Mouse (Mus musculus): ENCODE results near the gene Vmn1r44.
A peak's percentile ranks its signal among the peaks of the same experiment; 100 is the strongest.
"Not testable (repeated sequence)": the region's sequence is repeated elsewhere in the genome, so short reads cannot be mapped to it uniquely, and the experiment has no call there.

The Vmn1r44 gene

DNA sequence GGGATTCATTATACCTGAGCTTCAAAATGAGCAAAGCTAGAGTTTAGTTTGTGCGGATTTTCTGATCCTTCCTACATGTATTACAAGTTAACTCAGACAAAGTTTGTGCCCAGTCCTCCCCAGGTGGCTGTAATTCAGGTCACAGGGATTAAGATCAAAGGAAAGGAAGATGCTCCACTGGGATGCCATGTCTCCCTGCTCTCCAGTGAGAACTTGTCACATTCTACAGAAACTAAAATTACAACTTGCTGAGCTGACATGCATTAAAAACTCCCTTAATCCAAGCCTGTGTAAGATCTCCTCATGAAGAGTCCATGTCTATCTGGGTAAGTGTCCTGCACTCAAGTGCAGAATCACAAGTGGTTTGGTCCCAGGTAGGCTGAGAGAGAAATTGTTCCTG is at the start of gene Vmn1r44:
TSS of gene Vmn1r44 (plus strand) at position 301 of the 400 bp plus-strand sequence.
- TF ChIP-seq CTCF (conservative IDR thresholded peaks at IDR 0.05; ENCODE audit: low read length) (no peak), NANOG (IDR thresholded peaks at IDR 0.05; ENCODE audit: borderline replicate concordance, low read length) (no peak), POU5F1 (IDR thresholded peaks at IDR 0.05; ENCODE audit: borderline replicate concordance, low read length) (no peak)
- H3K4me3 ChIP-seq (replicated peaks; ENCODE audit: low read length) = no peak within 1 kb of the TSS
- H3K36me3 ChIP-seq (ENCODE audit: insufficient read depth, low read length) = no peaks in the 10 kb centered on the region

DNA sequence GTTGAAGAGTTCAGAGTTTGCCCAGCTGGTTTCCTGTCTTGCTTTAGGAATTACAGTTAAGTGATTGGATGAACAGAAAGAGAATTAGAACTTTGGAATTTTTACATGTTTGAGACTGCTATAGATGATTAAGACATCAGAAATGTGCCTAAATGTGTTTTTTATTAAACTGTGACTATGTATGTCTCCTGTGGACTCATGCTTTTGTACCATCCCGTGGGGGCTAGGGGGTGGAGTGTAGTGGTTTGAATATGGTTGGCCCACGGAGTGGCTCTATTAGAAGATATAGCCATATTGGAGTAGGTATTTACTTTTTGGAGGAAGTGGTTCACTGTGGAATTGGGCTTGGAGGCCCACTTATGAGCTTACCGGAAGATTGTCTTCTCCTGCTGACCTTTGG is 25.9 kb upstream of the Vmn1r44 start:
- peaks cover 57% of the 10 kb centered on the region for H3K9me3 ChIP-seq (ENCODE audit: low read length)
- H3K4me1 ChIP-seq (replicated peaks; ENCODE audit: low read depth, low read length) = no peaks in the 10 kb centered on the region
- H3K27me3 ChIP-seq (ENCODE audit: insufficient read depth, low read length) = no peaks in the 10 kb centered on the region
- 0 out of 2 replicates have a peak, but pooled peaks cover 3% of the 10 kb centered on the region for H3K36me3 ChIP-seq (ENCODE audit: insufficient read depth, low read length)
- TF ChIP-seq CTCF (conservative IDR thresholded peaks at IDR 0.05; ENCODE audit: low read length) (no peak), POU5F1 (IDR thresholded peaks at IDR 0.05; ENCODE audit: borderline replicate concordance, low read length) (no peak), NANOG (IDR thresholded peaks at IDR 0.05; ENCODE audit: borderline replicate concordance, low read length) (no peak)
- no peak overlapping the region for H3K4me3 ChIP-seq (replicated peaks; ENCODE audit: low read length)

More for the DNA sequence above, at the start of gene Vmn1r44:
- H3K27me3 ChIP-seq (ENCODE audit: insufficient read depth, low read length) = no peaks in the 10 kb centered on the region
- no peaks in the 10 kb centered on the region for H3K4me1 ChIP-seq (replicated peaks; ENCODE audit: low read depth, low read length)
- no peaks in the 10 kb centered on the region for H3K9me3 ChIP-seq (ENCODE audit: low read length)

DNA sequence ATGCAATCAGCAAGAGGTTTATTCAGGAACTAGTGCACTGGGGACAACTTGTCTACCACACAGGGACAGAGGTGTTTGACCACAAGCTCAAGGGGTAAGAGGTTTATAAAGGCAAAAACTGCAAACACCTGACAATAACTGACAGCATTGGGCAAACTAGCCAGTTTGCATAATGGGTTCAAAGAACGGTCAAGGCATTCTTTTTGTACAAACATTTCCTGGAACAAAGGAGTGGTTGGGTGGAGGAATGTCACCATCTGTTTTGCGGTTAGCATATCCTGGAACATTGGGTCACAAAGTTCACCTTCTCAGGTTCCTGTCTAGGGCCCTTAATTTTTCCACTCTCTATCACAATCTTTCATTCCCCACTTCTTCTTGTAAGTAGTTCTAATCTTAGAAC is 23.6 kb upstream of the Vmn1r44 start:
- H3K36me3 ChIP-seq (ENCODE audit: insufficient read depth, low read length) = 0 out of 2 replicates have a peak, but pooled peaks cover 3% of the 10 kb centered on the region
- no peaks in the 10 kb centered on the region for H3K27me3 ChIP-seq (ENCODE audit: insufficient read depth, low read length)
- H3K9me3 ChIP-seq (ENCODE audit: low read length) = peaks cover 80% of the 10 kb centered on the region
- TF ChIP-seq NANOG (IDR thresholded peaks at IDR 0.05; ENCODE audit: borderline replicate concordance, low read length) = peak; percentile 9; the same call in 1 of the 2 replicates
- no peak for TF ChIP-seq POU5F1 (IDR thresholded peaks at IDR 0.05; ENCODE audit: borderline replicate concordance, low read length)
- no peaks in the 10 kb centered on the region for H3K4me1 ChIP-seq (replicated peaks; ENCODE audit: low read depth, low read length)
- H3K4me3 ChIP-seq (replicated peaks; ENCODE audit: low read length) = no peak overlapping the region

DNA sequence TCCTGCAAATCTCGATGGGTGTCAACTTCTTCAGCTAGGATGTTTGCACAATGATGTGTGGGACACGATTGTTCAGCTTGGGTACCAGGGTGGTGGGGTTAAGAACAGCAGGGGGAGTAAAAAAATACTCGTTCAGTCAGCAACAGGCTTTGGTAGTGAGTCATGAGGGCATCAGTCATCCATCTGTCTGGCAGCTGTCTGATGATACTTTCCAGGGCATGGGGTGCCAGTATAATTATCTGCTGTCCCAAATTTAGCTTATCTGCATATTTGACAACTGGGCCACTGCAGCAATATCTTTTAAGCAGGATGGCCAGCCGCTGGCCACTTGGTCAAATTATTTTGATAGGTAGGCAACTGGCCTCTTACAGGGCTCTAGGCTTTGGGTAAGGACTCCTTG is 19.7 kb upstream of the Vmn1r44 start:
- Histone ChIP-seq H3K4me3 (replicated peaks; ENCODE audit: low read length) (no peak overlapping the region), H3K27me3 (ENCODE audit: insufficient read depth, low read length) (no peaks in the 10 kb centered on the region), H3K9me3 (ENCODE audit: low read length) (peaks cover 97% of the 10 kb centered on the region), H3K36me3 (ENCODE audit: insufficient read depth, low read length) (0 out of 2 replicates have a peak, but pooled peaks cover 3% of the 10 kb centered on the region), H3K4me1 (replicated peaks; ENCODE audit: low read depth, low read length) (no peaks in the 10 kb centered on the region)
- no peak for TF ChIP-seq CTCF (conservative IDR thresholded peaks at IDR 0.05; ENCODE audit: low read length)
- no peak for TF ChIP-seq NANOG (IDR thresholded peaks at IDR 0.05; ENCODE audit: borderline replicate concordance, low read length)
- TF ChIP-seq POU5F1 (IDR thresholded peaks at IDR 0.05; ENCODE audit: borderline replicate concordance, low read length) = no peak

DNA sequence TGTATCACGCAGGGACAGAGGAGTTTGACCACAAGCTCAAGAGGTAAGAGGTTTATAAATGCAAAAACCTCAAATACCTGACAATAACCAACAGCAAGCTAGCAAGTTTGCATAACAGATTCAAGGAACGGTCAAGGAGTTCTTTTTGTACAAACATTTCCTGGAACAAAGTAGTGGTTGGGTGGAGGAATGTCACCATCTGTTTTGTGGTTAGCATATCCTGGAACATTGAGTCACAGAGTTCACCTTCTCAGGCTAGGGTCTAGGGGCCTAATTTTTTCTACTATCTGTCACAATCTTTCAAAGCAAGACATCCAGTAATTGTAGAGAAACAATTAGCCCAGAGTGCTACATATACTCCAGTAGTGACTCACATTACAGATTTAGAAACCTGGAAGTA is 16.2 kb upstream of the Vmn1r44 start:
- Histone ChIP-seq H3K36me3 (ENCODE audit: insufficient read depth, low read length) (no peaks in the 10 kb centered on the region), H3K4me3 (replicated peaks; ENCODE audit: low read length) (no peak overlapping the region), H3K9me3 (ENCODE audit: low read length) (peaks cover 62% of the 10 kb centered on the region), H3K4me1 (replicated peaks; ENCODE audit: low read depth, low read length) (no peaks in the 10 kb centered on the region), H3K27me3 (ENCODE audit: insufficient read depth, low read length) (no peaks in the 10 kb centered on the region)
- no peak for TF ChIP-seq CTCF (conservative IDR thresholded peaks at IDR 0.05; ENCODE audit: low read length)
- no peak for TF ChIP-seq POU5F1 (IDR thresholded peaks at IDR 0.05; ENCODE audit: borderline replicate concordance, low read length)
- no peak for TF ChIP-seq NANOG (IDR thresholded peaks at IDR 0.05; ENCODE audit: borderline replicate concordance, low read length)

DNA sequence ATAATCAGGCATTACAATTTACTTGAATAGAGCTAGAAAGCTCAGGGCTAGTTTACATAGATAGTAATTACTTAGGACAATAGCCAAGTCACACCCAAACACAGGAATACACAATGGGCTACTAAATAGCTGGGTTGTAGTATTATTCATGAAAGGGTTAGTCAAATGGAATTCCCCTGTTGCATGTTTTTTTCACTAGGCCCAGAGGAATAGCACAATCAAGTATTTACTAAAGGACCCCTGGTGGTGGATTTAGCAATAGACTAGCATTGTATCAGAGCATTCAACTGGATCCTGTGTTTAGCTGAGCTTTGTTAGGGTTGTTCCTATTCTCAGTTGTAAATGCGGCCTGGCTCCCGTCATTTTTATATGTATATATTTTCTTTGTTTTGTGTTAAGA is 15.5 kb upstream of the Vmn1r44 start:
- Histone ChIP-seq H3K4me1 (replicated peaks; ENCODE audit: low read depth, low read length) (no peaks in the 10 kb centered on the region), H3K4me3 (replicated peaks; ENCODE audit: low read length) (no peak overlapping the region), H3K36me3 (ENCODE audit: insufficient read depth, low read length) (no peaks in the 10 kb centered on the region), H3K27me3 (ENCODE audit: insufficient read depth, low read length) (no peaks in the 10 kb centered on the region), H3K9me3 (ENCODE audit: low read length) (peaks cover 55% of the 10 kb centered on the region)
- TF ChIP-seq NANOG (IDR thresholded peaks at IDR 0.05; ENCODE audit: borderline replicate concordance, low read length) = no peak
- no peak for TF ChIP-seq CTCF (conservative IDR thresholded peaks at IDR 0.05; ENCODE audit: low read length)
- TF ChIP-seq POU5F1 (IDR thresholded peaks at IDR 0.05; ENCODE audit: borderline replicate concordance, low read length) = no peak

DNA sequence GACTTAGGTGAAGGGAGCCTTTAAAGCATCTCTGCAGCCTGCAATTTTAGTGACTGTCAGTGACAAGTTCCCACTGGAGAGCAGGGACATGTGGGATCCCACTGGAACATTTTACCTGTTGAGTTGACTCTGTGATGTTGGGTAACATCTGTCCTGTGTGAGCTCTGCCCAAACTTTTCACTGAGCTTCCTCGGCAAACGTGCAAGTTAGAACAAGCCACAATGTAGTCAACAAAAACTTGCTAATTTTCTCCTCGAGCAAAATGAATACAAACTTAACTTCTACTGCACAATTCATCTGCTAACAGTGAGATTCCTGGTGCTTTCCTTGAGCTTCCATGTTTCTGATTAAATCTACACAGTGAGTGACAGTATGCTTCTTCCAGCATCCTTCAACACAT is 7.1 kb upstream of the Vmn1r44 start, which contains the start of the genes Vmn1r42 and Vmn1r43:
TSS of gene Vmn1r42 (minus strand) at position 101 of the 400 bp plus-strand sequence.
TSS of gene Vmn1r43 (minus strand) at position 101 of the 400 bp plus-strand sequence.
- H3K27me3 ChIP-seq (ENCODE audit: insufficient read depth, low read length); H3K4me3 ChIP-seq (replicated peaks; ENCODE audit: low read length); H3K36me3 ChIP-seq (ENCODE audit: insufficient read depth, low read length); H3K9me3 ChIP-seq (ENCODE audit: low read length); H3K4me1 ChIP-seq (replicated peaks; ENCODE audit: low read depth, low read length): not testable (repeated sequence)

DNA sequence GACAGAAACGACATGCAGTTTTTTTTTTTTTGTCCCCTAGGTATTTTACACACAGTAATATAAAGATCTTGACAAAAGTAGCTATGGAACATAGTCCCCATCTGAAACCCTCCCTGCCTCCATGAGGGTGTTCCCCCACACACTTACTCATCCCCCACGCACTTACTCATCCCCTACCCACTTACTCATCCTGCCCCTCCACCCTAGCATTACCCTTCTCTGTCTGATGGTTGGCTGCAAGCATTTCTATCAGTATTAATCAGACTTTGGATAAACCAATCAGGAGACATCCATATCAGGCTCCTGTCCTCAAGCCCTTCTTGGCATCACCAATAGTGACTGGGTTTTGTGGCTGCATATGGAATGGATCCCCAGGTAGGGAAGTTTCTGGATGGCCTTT is 6.5 kb upstream of the Vmn1r44 start:
- Histone ChIP-seq H3K36me3 (ENCODE audit: insufficient read depth, low read length) (no peaks in the 10 kb centered on the region), H3K4me3 (replicated peaks; ENCODE audit: low read length) (no peak overlapping the region), H3K9me3 (ENCODE audit: low read length) (no peaks in the 10 kb centered on the region), H3K27me3 (ENCODE audit: insufficient read depth, low read length) (no peaks in the 10 kb centered on the region), H3K4me1 (replicated peaks; ENCODE audit: low read depth, low read length) (no peaks in the 10 kb centered on the region)
- TF ChIP-seq NANOG (IDR thresholded peaks at IDR 0.05; ENCODE audit: borderline replicate concordance, low read length) (no peak), POU5F1 (IDR thresholded peaks at IDR 0.05; ENCODE audit: borderline replicate concordance, low read length) (no peak), CTCF (conservative IDR thresholded peaks at IDR 0.05; ENCODE audit: low read length) (no peak)

DNA sequence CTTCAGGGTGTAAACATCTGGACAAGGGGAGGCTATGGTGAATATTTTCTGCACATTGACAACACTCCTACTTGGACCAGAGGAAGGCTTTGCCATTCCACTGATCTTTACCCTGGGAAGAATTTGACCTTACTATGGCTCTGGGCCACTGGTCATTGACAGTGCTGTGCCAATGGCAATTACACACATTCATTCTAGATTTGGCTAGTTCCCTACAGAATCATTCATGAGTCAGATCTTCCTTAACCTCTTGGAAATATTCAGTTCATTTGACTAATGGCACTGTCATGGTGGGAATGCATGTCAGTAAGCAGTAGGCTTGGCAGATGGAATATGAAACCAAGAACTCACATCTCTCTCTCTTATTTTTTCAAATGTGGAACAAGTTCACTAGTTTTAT is 2.6 kb upstream of the Vmn1r44 start:
- no peak for TF ChIP-seq NANOG (IDR thresholded peaks at IDR 0.05; ENCODE audit: borderline replicate concordance, low read length)
- no peak for TF ChIP-seq POU5F1 (IDR thresholded peaks at IDR 0.05; ENCODE audit: borderline replicate concordance, low read length)
- no peak for TF ChIP-seq CTCF (conservative IDR thresholded peaks at IDR 0.05; ENCODE audit: low read length)
- Histone ChIP-seq H3K9me3 (ENCODE audit: low read length) (no peaks in the 10 kb centered on the region), H3K36me3 (ENCODE audit: insufficient read depth, low read length) (no peaks in the 10 kb centered on the region), H3K4me1 (replicated peaks; ENCODE audit: low read depth, low read length) (no peaks in the 10 kb centered on the region), H3K4me3 (replicated peaks; ENCODE audit: low read length) (no peak overlapping the region), H3K27me3 (ENCODE audit: insufficient read depth, low read length) (no peaks in the 10 kb centered on the region)
